Mouse (Mus musculus): ENCODE results near the gene Olfr1015. TPM values are rescaled to one million over a fixed set of nuclear protein-coding genes. Genes with fewer than 3 reads are reported as not detected.

Olfr1015 gene
- polyA plus RNA-seq (2014; fragmentation: Illumina TruSeq; extraction: RNeasy Lipid Tissue Mini Kit (QIAGEN cat#74804); ENCODE audit: low read depth, low replicate concordance), result not detected

DNA sequence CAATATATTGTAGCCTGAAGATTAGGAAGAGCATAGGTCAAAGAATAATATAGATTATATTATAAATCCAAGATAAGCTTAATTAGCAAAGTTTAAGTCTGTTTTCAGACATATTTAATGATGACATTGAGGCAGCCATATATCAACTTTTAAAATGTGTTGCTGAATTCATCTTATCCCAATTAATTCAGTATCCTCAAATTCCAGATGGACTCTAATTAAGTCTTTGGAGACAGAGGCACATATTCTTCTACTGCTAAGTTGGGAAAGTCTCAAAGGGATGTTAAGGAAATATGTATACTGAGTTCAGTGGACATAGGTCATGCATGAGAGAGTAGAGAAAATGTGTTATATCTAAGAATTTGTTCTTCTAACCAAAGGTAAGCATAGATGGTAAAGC is at the start of gene Olfr1015:
Olfr1015 (plus strand) TSS at position 301 of the 400 bp plus-strand sequence.

DNA sequence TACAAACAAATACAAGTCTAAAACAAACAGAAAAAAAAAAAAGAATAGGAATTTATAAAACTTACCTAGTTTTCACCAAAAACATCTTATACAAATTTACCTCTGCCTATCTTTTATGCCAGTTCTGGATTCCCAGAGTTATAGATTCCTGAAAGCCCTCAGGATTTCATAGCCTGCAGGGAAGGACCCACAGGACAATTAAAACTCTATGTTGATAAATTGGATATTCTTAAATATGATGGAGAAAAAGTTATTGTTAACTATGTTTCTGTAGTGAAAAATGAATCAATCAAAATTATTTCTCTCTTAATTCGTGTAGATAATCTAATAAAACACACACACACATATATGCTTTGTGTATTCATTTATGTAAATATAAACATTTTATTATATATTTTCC is 19.2 kb upstream of the Olfr1015 start, which contains the start of gene Olfr1012:
Olfr1012 (minus strand) TSS at position 101 of the 400 bp plus-strand sequence.

DNA sequence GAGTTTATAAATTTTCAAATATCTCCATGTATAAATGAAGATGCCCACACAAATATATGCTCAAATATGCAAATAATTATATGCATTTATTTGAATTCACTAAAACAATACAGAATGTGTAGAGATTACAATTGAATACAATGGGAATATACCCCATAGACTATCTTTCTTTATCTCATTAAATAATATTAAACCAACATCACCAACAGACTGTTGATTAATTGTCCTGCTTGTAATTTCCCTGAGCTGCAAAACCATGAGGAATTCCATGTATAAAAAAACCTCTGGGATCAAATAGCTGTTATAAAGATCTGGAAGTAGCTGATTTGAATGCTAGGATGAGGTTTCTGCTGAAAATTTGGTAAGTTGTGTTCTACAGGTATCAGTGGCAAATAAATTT is 15.0 kb upstream of the Olfr1015 start, which contains the start of gene Olfr1013:
Olfr1013 (plus strand) TSS at position 301 of the 400 bp plus-strand sequence.

DNA sequence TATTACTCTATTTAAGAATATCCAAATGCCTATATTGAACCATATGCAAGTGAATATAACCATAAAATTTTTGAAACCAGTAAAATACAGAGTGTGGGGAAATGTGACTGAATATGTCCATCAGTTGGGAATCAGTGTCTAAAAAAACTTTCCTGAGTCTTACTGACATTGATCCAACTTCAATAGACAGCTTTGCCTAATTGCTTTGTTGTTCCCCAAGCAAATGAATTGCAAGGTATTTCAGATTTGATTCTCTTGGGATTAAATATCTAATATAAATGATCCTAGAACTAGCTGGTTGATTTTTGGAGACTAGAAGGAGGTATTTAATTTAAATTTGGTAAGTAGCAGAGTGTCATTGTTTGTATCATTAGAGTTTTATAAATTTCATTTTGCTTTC is 9.4 kb upstream of the Olfr1015 start, which contains the start of gene Olfr1014:
Olfr1014 (plus strand) TSS at position 301 of the 400 bp plus-strand sequence.

DNA sequence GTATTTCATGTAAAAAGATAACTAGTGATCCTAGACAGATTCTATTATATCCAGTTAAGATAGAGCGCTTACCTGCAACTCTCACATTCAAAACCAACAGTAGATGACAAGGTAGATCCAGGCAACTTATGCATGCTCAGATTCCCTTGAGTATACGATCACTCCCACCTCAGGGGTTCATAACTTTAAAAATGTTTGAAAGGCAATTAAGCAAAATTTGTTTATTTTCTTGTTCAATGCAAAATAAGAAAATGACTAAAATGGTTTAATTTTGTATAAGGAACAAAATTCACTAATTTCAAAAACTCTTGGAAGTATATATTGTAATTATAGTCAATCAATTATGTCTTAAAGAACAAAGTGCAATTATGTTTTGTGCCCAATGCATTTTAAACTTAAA is 20.6 kb downstream of the Olfr1015 start, which contains the start of gene Olfr1016:
Olfr1016 (minus strand) TSS at position 101 of the 400 bp plus-strand sequence.

DNA sequence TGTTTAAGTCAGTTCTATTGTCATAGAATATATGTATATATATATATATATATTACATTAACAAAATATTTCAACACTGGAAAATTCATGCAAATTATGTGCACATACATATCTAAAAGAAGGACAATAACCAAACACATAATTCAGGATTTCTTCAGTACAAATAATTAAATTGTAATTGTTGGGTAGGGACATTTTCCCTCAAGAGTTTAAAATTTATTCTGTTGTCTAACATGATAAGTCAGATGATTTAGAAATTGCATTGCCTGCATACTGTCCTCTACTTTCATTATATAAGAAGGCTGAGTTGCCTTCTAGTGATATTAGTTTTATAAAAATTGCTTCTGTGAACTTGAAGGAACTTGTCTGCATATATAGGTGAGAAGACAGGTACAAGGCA is 36.4 kb downstream of the Olfr1015 start, which contains the start of gene Olfr1018:
Olfr1018 (plus strand) TSS at position 301 of the 400 bp plus-strand sequence.

Other genes starting within 250 kb of the Olfr1015 start
- not detected for gene Olfr996, start 202.8 kb upstream of the Olfr1015 start, polyA plus RNA-seq (2014; fragmentation: Illumina TruSeq; extraction: RNeasy Lipid Tissue Mini Kit (QIAGEN cat#74804); ENCODE audit: low read depth, low replicate concordance)
- gene Olfr998, start 193.1 kb upstream of the Olfr1015 start, polyA plus RNA-seq (2014; fragmentation: Illumina TruSeq; extraction: RNeasy Lipid Tissue Mini Kit (QIAGEN cat#74804); ENCODE audit: low read depth, low replicate concordance), result not detected
- not detected for gene Olfr1000, start 170.1 kb upstream of the Olfr1015 start, polyA plus RNA-seq (2014; fragmentation: Illumina TruSeq; extraction: RNeasy Lipid Tissue Mini Kit (QIAGEN cat#74804); ENCODE audit: low read depth, low replicate concordance)
- not detected for gene Olfr1002, start 131.3 kb upstream of the Olfr1015 start, polyA plus RNA-seq (2014; fragmentation: Illumina TruSeq; extraction: RNeasy Lipid Tissue Mini Kit (QIAGEN cat#74804); ENCODE audit: low read depth, low replicate concordance)
- not detected for gene Olfr154, start 117.6 kb upstream of the Olfr1015 start, polyA plus RNA-seq (2014; fragmentation: Illumina TruSeq; extraction: RNeasy Lipid Tissue Mini Kit (QIAGEN cat#74804); ENCODE audit: low read depth, low replicate concordance)
- gene Olfr1006, start 103.2 kb upstream of the Olfr1015 start, polyA plus RNA-seq (2014; fragmentation: Illumina TruSeq; extraction: RNeasy Lipid Tissue Mini Kit (QIAGEN cat#74804); ENCODE audit: low read depth, low replicate concordance), result not detected
- gene Olfr1008, start 92.6 kb upstream of the Olfr1015 start, polyA plus RNA-seq (2014; fragmentation: Illumina TruSeq; extraction: RNeasy Lipid Tissue Mini Kit (QIAGEN cat#74804); ENCODE audit: low read depth, low replicate concordance), result not detected
- gene Olfr1009, start 66.6 kb upstream of the Olfr1015 start, polyA plus RNA-seq (2014; fragmentation: Illumina TruSeq; extraction: RNeasy Lipid Tissue Mini Kit (QIAGEN cat#74804); ENCODE audit: low read depth, low replicate concordance), result not detected
- not detected for gene Olfr1012, start 19.3 kb upstream of the Olfr1015 start, polyA plus RNA-seq (2014; fragmentation: Illumina TruSeq; extraction: RNeasy Lipid Tissue Mini Kit (QIAGEN cat#74804); ENCODE audit: low read depth, low replicate concordance)
- 0.47 TPM for gene Olfr1013, start 14.9 kb upstream of the Olfr1015 start, polyA plus RNA-seq (2014; fragmentation: Illumina TruSeq; extraction: RNeasy Lipid Tissue Mini Kit (QIAGEN cat#74804); ENCODE audit: low read depth, low replicate concordance)
- not detected for gene Olfr1014, start 9.3 kb upstream of the Olfr1015 start, polyA plus RNA-seq (2014; fragmentation: Illumina TruSeq; extraction: RNeasy Lipid Tissue Mini Kit (QIAGEN cat#74804); ENCODE audit: low read depth, low replicate concordance)
- not detected for gene Olfr1016, start 20.5 kb downstream of the Olfr1015 start, polyA plus RNA-seq (2014; fragmentation: Illumina TruSeq; extraction: RNeasy Lipid Tissue Mini Kit (QIAGEN cat#74804); ENCODE audit: low read depth, low replicate concordance)
- not detected for gene Olfr1018, start 36.5 kb downstream of the Olfr1015 start, polyA plus RNA-seq (2014; fragmentation: Illumina TruSeq; extraction: RNeasy Lipid Tissue Mini Kit (QIAGEN cat#74804); ENCODE audit: low read depth, low replicate concordance)
- not detected for gene Olfr1019, start 63.5 kb downstream of the Olfr1015 start, polyA plus RNA-seq (2014; fragmentation: Illumina TruSeq; extraction: RNeasy Lipid Tissue Mini Kit (QIAGEN cat#74804); ENCODE audit: low read depth, low replicate concordance)
- gene Olfr1020, start 65.0 kb downstream of the Olfr1015 start, polyA plus RNA-seq (2014; fragmentation: Illumina TruSeq; extraction: RNeasy Lipid Tissue Mini Kit (QIAGEN cat#74804); ENCODE audit: low read depth, low replicate concordance), result not detected
- not detected for gene Olfr1022, start 86.6 kb downstream of the Olfr1015 start, polyA plus RNA-seq (2014; fragmentation: Illumina TruSeq; extraction: RNeasy Lipid Tissue Mini Kit (QIAGEN cat#74804); ENCODE audit: low read depth, low replicate concordance)
- gene Olfr1023, start 103.6 kb downstream of the Olfr1015 start, polyA plus RNA-seq (2014; fragmentation: Illumina TruSeq; extraction: RNeasy Lipid Tissue Mini Kit (QIAGEN cat#74804); ENCODE audit: low read depth, low replicate concordance), result not detected
- not detected for gene Olfr1024, start 123.0 kb downstream of the Olfr1015 start, polyA plus RNA-seq (2014; fragmentation: Illumina TruSeq; extraction: RNeasy Lipid Tissue Mini Kit (QIAGEN cat#74804); ENCODE audit: low read depth, low replicate concordance)
- gene Olfr1025-ps1, start 133.2 kb downstream of the Olfr1015 start, polyA plus RNA-seq (2014; fragmentation: Illumina TruSeq; extraction: RNeasy Lipid Tissue Mini Kit (QIAGEN cat#74804); ENCODE audit: low read depth, low replicate concordance), result not detected
- gene Olfr1026, start 139.5 kb downstream of the Olfr1015 start, polyA plus RNA-seq (2014; fragmentation: Illumina TruSeq; extraction: RNeasy Lipid Tissue Mini Kit (QIAGEN cat#74804); ENCODE audit: low read depth, low replicate concordance), result not detected
- not detected for gene Olfr1028, start 168.4 kb downstream of the Olfr1015 start, polyA plus RNA-seq (2014; fragmentation: Illumina TruSeq; extraction: RNeasy Lipid Tissue Mini Kit (QIAGEN cat#74804); ENCODE audit: low read depth, low replicate concordance)
- 0.17 TPM for gene Olfr1029, start 191.9 kb downstream of the Olfr1015 start, polyA plus RNA-seq (2014; fragmentation: Illumina TruSeq; extraction: RNeasy Lipid Tissue Mini Kit (QIAGEN cat#74804); ENCODE audit: low read depth, low replicate concordance)
- not detected for gene Olfr1030, start 197.3 kb downstream of the Olfr1015 start, polyA plus RNA-seq (2014; fragmentation: Illumina TruSeq; extraction: RNeasy Lipid Tissue Mini Kit (QIAGEN cat#74804); ENCODE audit: low read depth, low replicate concordance)
- gene Olfr1031, start 208.3 kb downstream of the Olfr1015 start, polyA plus RNA-seq (2014; fragmentation: Illumina TruSeq; extraction: RNeasy Lipid Tissue Mini Kit (QIAGEN cat#74804); ENCODE audit: low read depth, low replicate concordance), result not detected
- gene Olfr1032, start 223.5 kb downstream of the Olfr1015 start, polyA plus RNA-seq (2014; fragmentation: Illumina TruSeq; extraction: RNeasy Lipid Tissue Mini Kit (QIAGEN cat#74804); ENCODE audit: low read depth, low replicate concordance), result not detected
- gene Olfr1033, start 238.6 kb downstream of the Olfr1015 start, polyA plus RNA-seq (2014; fragmentation: Illumina TruSeq; extraction: RNeasy Lipid Tissue Mini Kit (QIAGEN cat#74804); ENCODE audit: low read depth, low replicate concordance), result 12.2 TPM